Mouse (Mus musculus) gastrocnemius, postnatal 10 days (tissue): ENCODE results near the gene Lrrc9. TPM values are rescaled to one million over a fixed set of nuclear protein-coding genes. Genes with fewer than 3 reads are reported as not detected.

ENCODE experiments used
- DNase-seq: peaks from one replicate; pipeline ENCODE4 v3.0.0; 2021; ENCODE audit warnings: mixed read lengths
- long read RNA-seq, 2 experiments: library from polyadenylated mRNA; stranded (forward); transcript quantifications; one replicate each; pipeline ENCODE4 v2.0.0; 2021
- total RNA-seq, 2 experiments: library from RNA; stranded (reverse); gene quantifications; 2 replicates each; pipeline ENCODE4 v1.2.3; 2021

Lrrc9 gene
- under 1 TPM in 1 of 2 experiments, not detected in 1; 0.16 TPM for total RNA-seq
- long read RNA-seq, experiment 1: 0 reads
- long read RNA-seq, experiment 2: 0 reads

DNA sequence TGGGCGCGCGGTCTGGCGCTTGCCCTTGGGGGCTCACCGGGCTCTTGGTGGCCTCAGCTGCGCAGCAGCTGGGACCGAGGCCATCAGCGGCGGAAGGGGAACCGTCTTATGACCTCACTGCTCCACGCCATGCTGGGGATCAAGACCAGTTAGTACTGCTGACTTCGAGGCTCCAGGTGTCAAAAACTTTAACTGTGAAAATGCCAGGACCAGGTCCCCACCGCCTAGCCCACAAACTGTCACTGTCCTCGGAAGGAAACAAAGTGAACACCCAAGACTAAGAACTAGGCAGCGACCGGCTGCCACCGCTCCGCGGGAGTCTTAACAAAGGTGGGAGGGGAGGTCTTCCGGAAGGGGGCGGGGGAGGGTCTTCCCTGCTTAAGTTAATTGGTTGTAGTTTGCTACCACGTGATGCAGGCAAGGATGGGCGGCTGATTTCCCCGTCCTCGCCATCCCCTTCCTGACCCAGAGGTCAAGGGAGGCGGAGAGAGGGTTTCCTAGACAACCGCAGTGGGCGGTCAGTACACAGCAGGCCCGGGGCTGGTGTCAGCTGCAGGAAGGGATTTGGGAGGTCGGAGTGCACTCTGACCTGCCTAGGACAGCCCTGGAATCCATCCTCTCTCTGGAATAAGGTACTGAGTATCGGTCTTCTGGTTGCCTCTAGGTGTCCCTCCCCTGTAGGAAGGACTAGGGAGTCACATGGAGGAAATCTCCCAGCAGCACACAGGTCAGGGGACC, at the start of gene Lrrc9:
Lrrc9 (plus strand) TSS at position 28 of the 738 bp plus-strand sequence.
- peak; percentile 15 for DNase-seq

GRCm38 (mm10) chr12:72393046-72393805, 48.4 kb upstream of the Lrrc9 start:
- DNase-seq: no peak

DNA sequence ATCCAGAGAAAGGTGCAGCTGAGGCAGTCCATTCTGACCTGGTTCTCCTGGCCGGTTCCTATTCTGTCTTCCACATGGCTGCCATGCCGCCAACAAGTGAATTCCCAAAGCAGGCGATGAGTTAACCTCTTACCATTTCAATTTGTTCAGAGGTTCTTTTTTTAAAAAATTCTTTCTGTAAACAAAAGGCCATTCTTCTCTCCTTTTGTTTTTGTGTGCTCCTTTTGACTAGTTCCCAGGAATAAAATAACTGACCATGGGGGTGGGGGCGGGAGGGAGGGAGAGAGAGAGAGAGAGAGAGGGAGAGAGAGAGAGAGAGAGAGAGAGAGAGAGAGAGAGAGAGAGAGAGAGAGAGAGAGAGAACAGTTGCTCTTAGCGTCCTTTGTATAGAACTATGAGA, 36.6 kb upstream of the Lrrc9 start:
- no peak for DNase-seq

GRCm38 (mm10) chr12:72407146-72407545, 34.5 kb upstream of the Lrrc9 start:
- DNase-seq: no peak

GRCm38 (mm10) chr12:72407721-72408110, 34.0 kb upstream of the Lrrc9 start:
- no peak for DNase-seq

- peak; percentile 59 for DNase-seq
Measured at GRCm38 (mm10) chr12:72408111-72408891, 33.4 kb upstream of the Lrrc9 start.

- no peak for DNase-seq
Measured at GRCm38 (mm10) chr12:72408954-72409353, 32.7 kb upstream of the Lrrc9 start, which contains the start of gene Rtn1. Gene Rtn1 (minus strand): TSS chr12:72409054.

GRCm38 (mm10) chr12:72417762-72418161, 23.9 kb upstream of the Lrrc9 start:
- peak; percentile 7 for DNase-seq

GRCm38 (mm10) chr12:72422681-72423080, 19.0 kb upstream of the Lrrc9 start:
- DNase-seq: no peak

- DNase-seq: peak; percentile 44
Measured at GRCm38 (mm10) chr12:72427722-72428126, 13.9 kb upstream of the Lrrc9 start.

- DNase-seq: no peak
Measured at GRCm38 (mm10) chr12:72432209-72432608, 9.5 kb upstream of the Lrrc9 start.

DNA sequence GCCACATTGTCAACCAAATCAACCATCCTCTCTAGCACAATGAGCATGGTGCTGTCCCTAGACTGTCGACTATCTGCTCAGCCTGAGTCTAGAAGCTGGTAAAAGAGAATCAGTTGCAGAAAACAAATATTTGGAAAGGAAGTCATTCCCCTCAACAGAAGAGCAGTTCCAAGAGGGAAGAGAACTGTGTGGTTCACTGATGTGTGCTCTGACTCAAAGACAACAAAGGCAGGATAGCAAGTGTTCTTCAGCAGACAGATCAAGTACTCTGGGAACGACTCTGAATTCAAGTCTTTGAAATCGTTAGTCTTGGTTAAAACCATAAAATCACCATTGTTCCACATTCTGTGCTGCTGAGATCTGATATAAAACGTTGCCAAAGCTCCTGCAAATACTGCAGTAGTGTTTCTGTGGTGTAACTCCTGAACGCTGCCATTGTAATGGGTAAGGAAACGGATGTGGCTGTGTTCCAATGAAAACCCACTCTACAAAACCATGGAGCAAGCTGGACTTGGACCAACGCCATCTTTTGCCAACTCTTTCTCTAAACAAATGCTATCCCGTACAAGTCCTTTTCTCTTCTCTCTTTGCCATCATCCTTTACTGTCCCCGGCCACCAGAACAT, 8.3 kb upstream of the Lrrc9 start:
- no peak for DNase-seq

- no peak for DNase-seq
Measured at GRCm38 (mm10) chr12:72437676-72438341, 3.9 kb upstream of the Lrrc9 start.

GRCm38 (mm10) chr12:72438961-72439480, 2.6 kb upstream of the Lrrc9 start:
- no peak for DNase-seq

GRCm38 (mm10) chr12:72453941-72454340, 12.3 kb downstream of the Lrrc9 start:
- no peak for DNase-seq

- DNase-seq: no peak
Measured at GRCm38 (mm10) chr12:72461191-72461893, 19.7 kb downstream of the Lrrc9 start.

DNA sequence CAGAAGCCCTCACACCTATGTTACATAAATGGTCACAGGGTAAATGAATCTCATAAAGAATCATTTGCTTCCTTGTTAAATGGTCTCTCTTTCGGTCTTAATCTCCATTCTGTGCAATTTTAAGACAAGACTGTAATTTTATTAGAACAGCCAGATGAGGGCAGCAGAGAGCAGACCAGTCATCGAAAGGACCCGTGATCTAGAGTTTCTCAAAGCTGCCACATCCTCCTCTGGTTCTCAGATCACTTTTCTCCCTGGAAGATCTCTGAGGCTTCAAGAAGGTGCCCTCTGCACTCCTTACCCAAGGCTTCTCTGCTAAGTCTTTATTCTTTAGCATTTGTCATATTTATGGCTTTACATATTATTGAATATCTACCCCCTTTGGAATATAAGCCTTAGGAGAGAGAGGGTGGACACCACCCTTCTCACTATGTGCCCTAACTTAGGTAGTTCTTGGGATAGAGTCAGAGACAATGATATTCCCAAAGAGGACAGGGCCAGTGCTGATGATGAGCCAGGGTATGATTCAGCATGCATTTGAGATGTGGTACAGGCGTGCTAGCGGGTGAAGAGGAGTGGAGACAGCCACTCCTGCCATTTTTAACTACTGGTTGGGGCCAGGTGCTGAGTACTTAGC, 20.3 kb downstream of the Lrrc9 start:
- DNase-seq: peak; percentile 63

DNA sequence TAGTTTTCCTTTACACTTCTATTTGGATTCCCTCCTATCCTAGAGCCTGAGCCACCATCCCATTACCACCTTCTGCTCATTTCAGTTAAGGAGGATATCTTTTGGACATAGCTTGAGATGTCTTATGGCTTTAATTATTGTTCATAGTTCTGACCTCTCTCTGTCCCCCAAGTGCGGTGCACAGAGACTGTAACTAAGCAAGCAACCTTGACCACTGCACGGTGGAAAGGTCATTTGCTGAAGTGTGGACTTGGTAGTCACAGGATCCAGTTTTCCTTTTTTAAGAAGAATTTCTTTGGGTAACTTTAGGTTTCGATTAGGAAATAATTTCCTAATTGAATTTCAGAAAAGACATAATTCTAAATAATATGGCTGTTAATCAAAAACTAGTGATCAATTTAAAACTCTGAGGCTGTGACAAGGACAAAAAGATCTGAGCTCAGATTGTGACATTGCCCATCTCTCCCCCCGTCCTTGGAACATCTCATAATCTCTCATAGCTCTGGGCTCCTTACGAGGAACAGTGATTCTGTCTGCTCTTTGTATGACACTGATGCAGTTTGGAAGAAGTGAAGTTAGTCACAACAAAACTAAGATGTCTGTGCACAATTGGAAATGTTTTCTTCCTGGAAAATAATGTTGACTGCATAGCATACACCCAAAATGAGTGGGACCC, 24.3 kb downstream of the Lrrc9 start:
- DNase-seq: no peak

- DNase-seq: no peak
Measured at GRCm38 (mm10) chr12:72467269-72467668, 25.6 kb downstream of the Lrrc9 start.

GRCm38 (mm10) chr12:72467789-72468188, 26.1 kb downstream of the Lrrc9 start:
- DNase-seq: no peak
